Mouse (Mus musculus) spleen, adult 2 months (tissue): Measurements from ENCODE around the gene Mslnl.

ENCODE experiments used
- CTCF ChIP-seq: fragments of 200-500 bp; IDR thresholded peaks from 2 replicates; pipeline ENCODE4 v1.5.1; 2011; ENCODE audit warnings: mild to moderate bottlenecking, inconsistent platforms; ENCODE audit not compliant: insufficient read depth, insufficient read length, insufficient replicate concordance; ENCODE audit errors: extremely low read depth
- POLR2A ChIP-seq: fragments of 200-500 bp; IDR thresholded peaks from 2 replicates; pipeline ENCODE4 v1.6.1; 2011; ENCODE audit warnings: low read depth, low read length, inconsistent platforms

- no peak for TF ChIP-seq POLR2A
- no peak for TF ChIP-seq CTCF
Measured at GRCm38 (mm10) chr17:25735246-25735645, 596 bp upstream of the Mslnl start.
